ENCODE assay signal across 19 mouse cellular contexts in genomic region chr11:5451341-5451740, GRCm38 (mm10). TPM values are rescaled to one million over a fixed set of nuclear protein-coding genes. Genes with fewer than 3 reads are reported as not detected.
DNase-seq lines count a peak whose midpoint lies in the region; ATAC-seq and TF ChIP-seq lines count a peak whose summit lies in the region.
"Had no signal": no experiment of that assay in that cellular context is flagged by ENCODE, and none has a peak within 500 bp of the region (broad histone marks: within the 10 kb centered on the region; RNA-seq: fewer than 3 reads in every experiment).

No protein-coding gene starts in this region.

- no peaks in the 10 kb centered on the region for H3K9me3 ChIP-seq in intestine, postnatal 0 days (ENCODE audit: control insufficient read depth)
- H3K9me3 ChIP-seq in intestine, embryonic 16.5 days (ENCODE audit: control insufficient read depth, low read length), result no peaks in the 10 kb centered on the region
- no peaks in the 10 kb centered on the region for H3K9me3 ChIP-seq in ES-Bruce4 (replicated peaks; ENCODE audit: control insufficient read depth, insufficient read depth, low read length, poor library complexity, severe bottlenecking)
- H3K9me3 ChIP-seq: embryonic facial prominence, embryonic 12.5 days; heart, embryonic 15.5 days; hindbrain, embryonic 10.5 days; liver, embryonic 13.5 days; midbrain, embryonic 12.5 days had no signal

- no peak for TF ChIP-seq EP300 in ES-Bruce4 (IDR thresholded peaks at IDR 0.05; ENCODE audit: insufficient read depth, low read depth, low read length)

- DNase-seq in lung, adult 2 months, result no peak
- no peak for DNase-seq in lung, postnatal 4 days
- peak; percentile 50 for DNase-seq in naive thymus-derived CD4-positive, alpha-beta T cell, adult 2 months (ENCODE audit: low read depth)
- no peak for DNase-seq in adrenal gland, adult 18-20 months (ENCODE audit: low spot score in 2 of 2)
- DNase-seq: adrenal gland, postnatal 10 days; cerebellum, adult 11-12 months; liver, embryonic 13.5 days; retina, postnatal 1 day; right cerebral cortex, postnatal 4 days had no signal

- H3K9ac ChIP-seq in intestine, postnatal 0 days (ENCODE audit: low read depth, low read length), result no peak overlapping the region
- H3K9ac ChIP-seq in intestine, embryonic 16.5 days (ENCODE audit: low read depth, low read length), result no peak overlapping the region
- H3K9ac ChIP-seq in ES-Bruce4 (ENCODE audit: low read depth, poor library complexity, severe bottlenecking), result no peak overlapping the region
- H3K9ac ChIP-seq: embryonic facial prominence, embryonic 12.5 days; heart, embryonic 15.5 days; liver, embryonic 13.5 days; midbrain, embryonic 12.5 days had no signal

- H3K4me3 ChIP-seq in intestine, postnatal 0 days (ENCODE audit: low read depth, low read length), result no peak overlapping the region
- no peak overlapping the region for H3K4me3 ChIP-seq in intestine, embryonic 16.5 days (ENCODE audit: low read length)
- no peak overlapping the region for H3K4me3 ChIP-seq in lung, adult 2 months (replicated peaks; ENCODE audit: extremely low read depth, low read depth, low read length)
- no peak overlapping the region for H3K4me3 ChIP-seq in ES-Bruce4 (ENCODE audit: low read depth, low read length)
- H3K4me3 ChIP-seq: embryonic facial prominence, embryonic 12.5 days; heart, embryonic 15.5 days; hindbrain, embryonic 10.5 days; liver, embryonic 13.5 days; midbrain, embryonic 12.5 days; myocyte had no signal

- H3K27ac ChIP-seq in intestine, postnatal 0 days (ENCODE audit: low read depth, low read length), result no peak overlapping the region
- H3K27ac ChIP-seq in intestine, embryonic 16.5 days (ENCODE audit: low read length), result no peak overlapping the region
- no peak overlapping the region for H3K27ac ChIP-seq in ES-Bruce4 (ENCODE audit: insufficient read depth, low read length)
- H3K27ac ChIP-seq: embryonic facial prominence, embryonic 12.5 days; heart, embryonic 15.5 days; hindbrain, embryonic 10.5 days; liver, embryonic 13.5 days; macrophage; midbrain, embryonic 12.5 days had no signal

- no peak for TF ChIP-seq POLR2A in lung, adult 2 months (IDR thresholded peaks at IDR 0.05; ENCODE audit: borderline replicate concordance, extremely low read depth, low read depth, low read length)
- no peak for TF ChIP-seq POLR2A in ES-Bruce4 (IDR thresholded peaks at IDR 0.05; ENCODE audit: insufficient read depth, low read length)

- WGBS in intestine, postnatal 0 days, result 65% methylated on average over 4 of the region's 4 CpGs
- WGBS in intestine, embryonic 16.5 days, result 66% methylated on average over 4 of the region's 4 CpGs
- WGBS in lung, adult 2 months, result 68% methylated on average over 4 of the region's 4 CpGs

- peak; percentile 35 for TF ChIP-seq CTCF in intestine, postnatal 0 days (IDR thresholded peaks at IDR 0.05; ENCODE audit: low read depth)
- TF ChIP-seq CTCF in lung, adult 2 months (IDR thresholded peaks at IDR 0.05; ENCODE audit: insufficient read depth, low read length), result peak; percentile 22; the same call in 1 of the 2 replicates
- peak; percentile 16 for TF ChIP-seq CTCF in ES-Bruce4 (IDR thresholded peaks at IDR 0.05; ENCODE audit: low read depth, low read length)

- H3K27me3 ChIP-seq in intestine, postnatal 0 days (replicated peaks; ENCODE audit: control insufficient read depth, insufficient read depth, low read length), result no peaks in the 10 kb centered on the region
- H3K27me3 ChIP-seq in intestine, embryonic 16.5 days (replicated peaks; ENCODE audit: control insufficient read depth, insufficient read depth, low read length), result no peaks in the 10 kb centered on the region
- H3K27me3 ChIP-seq in ES-Bruce4 (ENCODE audit: control insufficient read depth, insufficient read depth, low read length, poor library complexity, severe bottlenecking), result no peaks in the 10 kb centered on the region
- H3K27me3 ChIP-seq: embryonic facial prominence, embryonic 12.5 days; heart, embryonic 15.5 days had no signal

- H3K4me2 ChIP-seq in intestine, postnatal 0 days (replicated peaks; ENCODE audit: low read depth), result no peak overlapping the region
- H3K4me2 ChIP-seq in intestine, embryonic 16.5 days (ENCODE audit: low read depth, low read length), result no peak overlapping the region
- H3K4me2 ChIP-seq: embryonic facial prominence, embryonic 12.5 days; heart, embryonic 15.5 days; liver, embryonic 13.5 days; midbrain, embryonic 12.5 days had no signal

- H3K36me3 ChIP-seq in intestine, postnatal 0 days (ENCODE audit: control insufficient read depth, insufficient read depth), result no peaks in the 10 kb centered on the region
- H3K36me3 ChIP-seq in intestine, embryonic 16.5 days (ENCODE audit: control insufficient read depth, insufficient read depth, low read length), result no peaks in the 10 kb centered on the region
- no peaks in the 10 kb centered on the region for H3K36me3 ChIP-seq in ES-Bruce4 (ENCODE audit: control insufficient read depth, insufficient read depth, low read length, poor library complexity, severe bottlenecking)
- H3K36me3 ChIP-seq: embryonic facial prominence, embryonic 12.5 days; heart, embryonic 15.5 days; hindbrain, embryonic 10.5 days; liver, embryonic 13.5 days; midbrain, embryonic 12.5 days had no signal

- H3K4me1 ChIP-seq in intestine, postnatal 0 days (replicated peaks; ENCODE audit: control insufficient read depth, insufficient read depth, low read length), result no peaks in the 10 kb centered on the region
- peaks cover 3% of the 10 kb centered on the region; the same call in 1 of the 2 replicates for H3K4me1 ChIP-seq in intestine, embryonic 16.5 days (ENCODE audit: control insufficient read depth, insufficient read depth, low read length)
- H3K4me1 ChIP-seq in lung, adult 2 months (ENCODE audit: control insufficient read depth, insufficient read depth, low read length), result no peaks in the 10 kb centered on the region
- no peaks in the 10 kb centered on the region for H3K4me1 ChIP-seq in ES-Bruce4 (ENCODE audit: control insufficient read depth, insufficient read depth, low read length)
- H3K4me1 ChIP-seq: embryonic facial prominence, embryonic 12.5 days; heart, embryonic 15.5 days; hindbrain, embryonic 10.5 days; midbrain, embryonic 12.5 days had no signal

- no peak for ATAC-seq in intestine, postnatal 0 days
- no peak for ATAC-seq in intestine, embryonic 16.5 days
- ATAC-seq: forebrain, embryonic 16.5 days had no signal

RNA-seq across cellular contexts. Expression of gene Znrf3, which starts 6.7 kb away (rescaled TPM):
- polyA plus RNA-seq in intestine, postnatal 0 days (2015; fragmentation: Nextera tagmentation; extraction: Ambion mirVana), result 3.2 and 3.5 TPM in 2 replicates
- polyA plus RNA-seq in intestine, embryonic 16.5 days (2015; fragmentation: Nextera tagmentation; extraction: Ambion mirVana), result 6.8 and 7.3 TPM in 2 replicates
- 10.8 and 14.4 TPM in 2 replicates for polyA plus RNA-seq in lung, adult 2 months (2012; rRNA removed)
- polyA plus RNA-seq in ES-Bruce4 (2011; ENCODE audit: insufficient read depth, insufficient read length, low read depth, missing spikeins), result 13.5 and 15.8 TPM in 2 replicates
- 10 to 100 TPM; 18.3 to 22.5 TPM for total RNA-seq in adrenal gland, adult 18-20 months (2021)
